Mouse (Mus musculus) bone marrow macrophage, adult 2 months (primary cell): ENCODE measurements at regions not wholly inside any gene's neighbourhood (a gene's known extent, or its start where the extent isn't known, plus 50 kb on each side); places are given as distances from the start of the nearest gene placed in this dataset.

Experiments
- CTCF ChIP-seq: IDR thresholded peaks from 2 replicates; pipeline ENCODE4 v1.5.1; 2012; ENCODE audit warnings: low read depth, mild to moderate bottlenecking, low read length, moderate library complexity
- POLR2A ChIP-seq: IDR thresholded peaks from 2 replicates; pipeline ENCODE4 v1.6.1; 2012; ENCODE audit warnings: mild to moderate bottlenecking, low read depth, low read length, borderline replicate concordance

GRCm38 (mm10) chr10:111094405-111094804 lies 70.1 kb upstream of the Osbpl8 start:
- no peak for TF ChIP-seq CTCF
- TF ChIP-seq POLR2A: no peak
